Mouse (Mus musculus) layer of hippocampus, adult 18-20 months (tissue): ENCODE measurements around the gene Adh1. TPM values are rescaled to one million over a fixed set of nuclear protein-coding genes. Genes with fewer than 3 reads are reported as not detected.

Source experiments
- DNase-seq, 2 experiments: peaks; one replicate each; pipeline ENCODE4 v3.0.0; 2022; ENCODE audit warnings: low spot score in 2 of 2
- total RNA-seq, 2 experiments: library from RNA; stranded (reverse); gene quantifications; 2 replicates each; pipeline ENCODE4 v1.2.3; 2021

The Adh1 gene
- total RNA-seq, 2 experiments from 2014 or later, result 0.53 to 0.74 TPM

DNA sequence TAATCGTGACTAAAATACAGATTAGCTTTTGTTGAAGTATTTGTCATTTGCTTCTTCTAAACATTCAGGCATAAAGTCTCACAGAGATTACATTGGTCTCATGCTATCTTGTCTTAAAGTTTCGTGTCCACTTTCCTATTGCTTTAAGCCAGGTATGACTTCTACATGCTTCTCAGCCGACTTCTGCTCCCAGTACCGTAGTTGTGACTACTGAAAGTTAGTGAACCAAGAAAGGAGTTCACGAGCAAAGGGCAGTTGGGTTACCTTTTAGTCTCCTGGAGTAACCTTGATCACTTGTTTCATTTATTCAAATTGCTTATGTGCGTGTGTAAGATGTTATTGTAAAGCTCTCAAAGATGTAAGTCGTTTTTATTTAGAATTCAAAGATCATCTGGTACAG lies 25.2 kb downstream of the Adh1 start:
- no peak for DNase-seq

GRCm38 (mm10) chr3:138287686-138288085 lies 26.9 kb downstream of the Adh1 start:
- no peak for DNase-seq

DNA sequence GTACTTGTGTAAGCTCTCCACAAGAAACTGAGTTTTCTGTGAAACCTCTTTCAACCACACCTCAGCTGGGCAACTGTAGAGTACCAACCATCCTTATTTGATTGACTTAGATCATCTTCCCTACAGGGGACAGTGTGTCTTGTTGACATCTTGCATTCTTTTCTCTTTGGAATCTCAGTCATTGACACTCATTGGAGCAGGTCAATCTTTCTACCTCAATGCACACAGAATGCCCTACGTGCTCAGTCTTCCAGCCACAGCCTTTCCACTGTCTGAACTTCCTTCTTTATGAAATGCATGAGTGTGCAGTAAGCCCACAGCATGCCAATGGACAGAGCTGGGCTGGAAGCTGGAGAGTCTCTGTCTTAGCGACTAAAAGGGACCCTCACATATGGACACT lies 29.9 kb downstream of the Adh1 start:
- no peak for DNase-seq

GRCm38 (mm10) chr3:138291529-138292117 lies 30.8 kb downstream of the Adh1 start:
- no peak for DNase-seq

- no peak for DNase-seq
These were observed 32.6 kb downstream of the Adh1 start for GRCm38 (mm10) chr3:138293298-138293895.

DNA sequence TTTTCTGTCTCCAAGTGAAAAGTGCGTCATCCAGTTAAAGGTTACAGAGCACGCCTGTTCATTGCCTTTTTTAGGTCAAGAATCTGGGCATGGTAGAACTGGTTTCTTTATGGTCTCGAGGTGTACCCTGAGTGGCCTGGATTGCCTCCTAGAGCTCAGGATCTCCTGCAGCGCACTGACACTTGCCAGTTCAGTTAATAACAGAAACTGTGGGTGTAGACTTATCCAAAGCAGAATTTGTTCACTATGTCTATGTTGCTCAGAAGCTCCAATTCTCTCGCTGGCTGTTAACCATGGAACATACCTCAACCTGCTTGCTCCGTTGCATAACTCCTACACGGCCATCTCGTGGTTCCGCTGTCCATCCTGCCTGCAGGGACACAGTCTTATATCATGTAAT lies 39.3 kb downstream of the Adh1 start:
- no peak for DNase-seq

GRCm38 (mm10) chr3:138302676-138303075 lies 41.9 kb downstream of the Adh1 start:
- DNase-seq, result no peak

GRCm38 (mm10) chr3:138303771-138304488 lies 43.1 kb downstream of the Adh1 start:
- DNase-seq, result no peak

GRCm38 (mm10) chr3:138304489-138304871 lies 43.7 kb downstream of the Adh1 start:
- no peak for DNase-seq

DNA sequence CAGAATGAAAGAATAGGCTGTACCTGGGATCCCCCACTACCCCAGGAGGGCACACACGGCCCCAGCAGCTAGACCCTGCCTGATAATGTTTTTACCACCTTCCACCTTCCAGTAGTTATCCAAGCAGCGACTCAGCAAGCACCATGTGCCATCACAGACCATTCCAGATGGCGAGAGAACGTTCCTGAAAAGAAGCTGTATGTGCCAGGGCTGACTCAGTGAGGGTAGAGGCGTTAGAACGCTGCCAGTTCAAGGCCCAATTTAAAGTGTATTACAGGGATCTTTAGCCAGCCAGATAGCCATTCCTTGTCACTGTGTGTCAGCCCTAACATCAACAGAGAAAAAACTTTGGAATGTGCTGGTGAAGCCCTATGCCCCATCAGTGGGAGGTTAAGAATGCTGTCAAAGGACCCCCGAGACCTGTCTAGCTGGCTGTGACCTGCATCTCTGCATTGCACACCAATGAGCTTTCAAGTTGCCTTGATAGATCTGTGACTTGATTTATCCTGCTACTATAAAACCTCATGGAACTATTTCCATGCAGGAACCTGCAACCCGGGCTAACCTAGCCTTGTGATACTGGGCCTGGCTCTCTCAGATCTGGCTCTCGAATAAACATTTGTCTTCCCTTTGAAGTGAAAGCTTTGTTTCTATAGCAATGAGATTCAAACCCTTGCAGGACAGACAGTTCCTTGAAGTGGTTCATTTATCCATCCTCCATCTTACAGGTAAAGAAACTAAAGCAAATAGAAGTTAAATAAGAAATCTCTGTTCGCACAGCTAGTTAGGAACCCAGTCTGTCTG lies 44.9 kb downstream of the Adh1 start:
- peak; percentile 13 to 55 for DNase-seq

DNA sequence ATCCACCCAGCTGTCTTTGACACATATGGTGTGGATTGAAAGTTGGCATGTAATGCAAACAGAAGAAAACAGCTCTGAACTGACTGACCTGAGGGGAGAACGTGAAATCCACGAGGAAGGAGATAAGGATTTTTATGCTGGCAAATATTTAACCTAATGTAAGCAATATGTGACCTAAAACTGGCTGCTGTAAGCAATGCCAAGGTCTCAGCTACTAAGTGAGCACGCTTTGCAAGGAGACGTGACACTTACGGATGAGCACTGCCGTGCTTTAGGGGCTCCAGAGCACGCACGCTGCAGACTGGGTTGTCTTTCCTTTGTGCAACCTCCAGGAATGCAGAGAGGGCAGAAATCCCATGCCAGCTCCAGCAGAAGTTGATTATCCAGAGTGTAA lies 45.5 kb downstream of the Adh1 start:
- no peak for DNase-seq

DNA sequence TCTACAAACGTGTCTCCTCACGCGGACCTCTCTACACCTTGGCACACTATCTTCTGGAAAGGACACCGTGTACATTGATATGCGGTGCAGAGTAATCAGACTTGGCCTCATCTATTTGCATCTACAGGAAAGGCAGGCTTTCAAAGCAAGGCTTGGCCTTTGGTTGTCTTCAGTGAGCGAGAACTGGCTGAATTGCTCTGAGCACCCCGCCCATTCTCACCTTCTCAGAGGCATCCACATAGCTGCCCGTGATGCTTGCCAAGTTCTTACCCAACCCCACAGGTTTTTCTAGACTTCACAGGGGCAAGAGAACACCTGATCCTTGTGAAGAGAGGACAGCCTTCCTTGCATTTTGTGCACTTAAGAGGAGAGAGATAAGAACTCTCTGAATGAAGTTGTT lies 49.1 kb downstream of the Adh1 start:
- no peak for DNase-seq

GRCm38 (mm10) chr3:138311015-138311414 lies 50.2 kb downstream of the Adh1 start:
- DNase-seq, result no peak

DNA sequence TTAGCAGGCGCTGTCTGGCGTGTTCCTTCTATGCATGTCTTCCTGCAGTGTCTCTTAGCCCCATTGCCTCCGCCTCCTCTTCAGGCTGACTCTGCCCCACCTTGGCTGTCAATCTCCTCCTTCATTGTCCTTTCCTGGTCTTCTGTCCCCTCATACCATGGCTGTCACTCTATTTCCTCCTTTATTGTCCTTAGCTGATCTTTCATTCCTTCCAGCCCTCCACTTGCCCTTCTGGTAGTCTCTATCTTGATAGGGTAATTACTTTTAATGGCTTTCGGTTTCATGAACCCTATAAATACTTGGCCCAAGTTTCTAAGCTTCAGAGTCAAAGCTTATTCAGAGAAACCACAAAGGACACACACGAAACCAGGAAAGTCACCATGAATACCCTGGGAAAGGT lies 52.2 kb downstream of the Adh1 start, which contains the start of gene Adh6a:
TSS of gene Adh6a (plus strand) at position 322 of the 400 bp plus-strand sequence.
- no peak for DNase-seq

DNA sequence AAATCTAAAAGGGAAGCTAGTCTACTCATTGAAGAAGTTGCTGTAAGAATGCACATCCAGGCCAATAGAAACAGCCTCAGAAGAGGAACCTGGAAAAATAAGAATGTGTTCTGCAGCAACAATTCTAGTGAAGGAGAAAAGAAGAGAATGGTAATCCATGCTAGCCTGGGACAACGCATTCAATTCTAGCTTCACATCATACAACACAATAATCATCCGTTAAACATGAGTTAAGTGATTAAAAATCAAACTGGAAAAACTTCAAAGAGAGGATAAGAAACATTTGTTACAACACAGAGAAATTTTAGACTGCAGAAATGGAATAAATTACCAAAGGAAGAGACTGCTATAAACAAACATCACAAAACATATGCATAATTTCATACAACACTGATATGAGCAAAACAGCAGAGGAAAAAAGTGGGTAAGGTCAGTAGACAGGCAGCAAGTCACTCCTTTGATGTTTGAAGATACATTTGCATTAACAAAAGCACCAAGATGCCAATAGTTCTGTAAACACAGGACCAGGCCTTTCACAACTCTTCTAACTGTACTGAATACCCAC lies 56.2 kb downstream of the Adh1 start:
- no peak for DNase-seq

GRCm38 (mm10) chr3:138325001-138325400 lies 64.2 kb downstream of the Adh1 start:
- DNase-seq, result no peak

- no peak for DNase-seq
These were observed 64.7 kb downstream of the Adh1 start for GRCm38 (mm10) chr3:138325466-138325865.

- DNase-seq, result no peak
These were observed 73.1 kb downstream of the Adh1 start for GRCm38 (mm10) chr3:138333910-138334309.

- no peak for DNase-seq
These were observed 73.5 kb downstream of the Adh1 start for GRCm38 (mm10) chr3:138334320-138334719.

DNA sequence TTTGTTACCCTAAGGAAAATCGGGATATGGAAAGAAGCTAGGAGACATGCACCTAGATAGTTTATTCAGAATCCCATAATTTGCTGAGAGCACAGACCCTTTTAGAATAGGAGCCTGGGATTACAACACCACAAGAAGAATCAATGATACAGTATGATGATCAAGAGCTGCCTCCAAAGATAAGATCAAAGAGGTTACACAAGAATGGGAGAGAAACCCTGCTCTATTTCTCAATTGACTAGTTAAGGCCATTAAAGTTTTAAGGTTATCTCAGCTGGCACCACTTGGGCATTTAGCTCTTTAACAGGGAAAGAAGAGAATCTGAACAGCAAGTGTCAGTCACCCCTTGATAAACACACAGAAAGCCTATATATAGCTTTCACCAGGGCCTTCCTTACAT lies 74.8 kb downstream of the Adh1 start:
- no peak for DNase-seq

- DNase-seq, result no peak
These were observed 75.4 kb downstream of the Adh1 start for GRCm38 (mm10) chr3:138336104-138336754.
